Mouse (Mus musculus) thymus, postnatal 14 days (tissue): ENCODE results near the gene Ttyh3.
"Not testable (repeated sequence)": the region's sequence is repeated elsewhere in the genome, so short reads cannot be mapped to it uniquely, and the experiment has no call there.

ENCODE experiments used
- DNase-seq: peaks from one replicate; pipeline ENCODE4 v3.0.0; 2021

Gene Ttyh3

DNA sequence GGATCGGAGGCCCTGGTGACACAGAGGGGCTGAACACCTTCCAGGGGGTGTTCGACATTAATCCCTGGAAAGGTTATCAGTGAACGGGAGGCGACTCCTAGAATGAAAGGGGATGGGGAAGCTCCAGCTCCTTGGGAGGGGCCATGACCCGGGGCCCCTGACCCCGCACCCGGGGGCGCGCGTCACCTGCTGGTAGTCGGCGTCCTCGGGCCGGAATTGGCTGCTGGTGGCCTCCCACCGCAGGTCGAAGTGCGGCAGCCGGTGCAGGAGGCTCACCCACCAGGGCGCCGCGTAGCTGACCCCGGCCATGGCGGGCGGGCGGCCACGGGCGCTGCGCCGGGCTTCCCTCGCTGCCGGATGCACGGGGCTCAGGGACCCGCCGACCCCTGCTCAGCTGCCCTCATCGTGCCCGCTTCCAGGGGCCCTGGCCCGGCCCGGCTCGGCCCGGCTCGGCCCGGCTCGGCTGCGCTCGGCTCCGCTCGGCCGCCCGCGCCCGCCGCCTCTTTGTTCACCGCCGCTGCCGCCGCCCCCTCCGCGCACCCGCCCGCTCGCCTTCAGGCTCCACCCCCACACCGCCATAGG lies at the start of gene Ttyh3:
Gene Ttyh3 (minus strand): TSS at position 513 of the 582 bp plus-strand sequence.
- peak; percentile 75 for DNase-seq

DNA sequence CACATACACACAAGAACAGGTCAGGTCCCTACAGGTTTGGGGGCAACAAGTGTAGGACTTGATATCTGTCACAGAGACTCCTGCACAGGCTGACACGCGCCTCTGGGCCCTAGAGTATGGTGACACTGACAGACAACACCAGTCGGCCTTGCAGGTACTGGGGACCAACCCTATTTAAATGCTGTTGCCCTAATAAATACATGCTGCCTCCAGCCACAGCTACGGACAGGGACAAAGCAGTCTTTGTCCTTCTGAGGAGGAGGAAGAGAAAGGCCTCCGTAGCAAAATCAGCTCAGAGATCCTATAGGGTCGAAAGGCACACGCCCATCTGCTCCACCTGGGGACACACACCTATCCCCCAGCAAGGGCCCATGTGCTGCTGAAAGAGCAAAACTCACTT lies 47.2 kb upstream of the Ttyh3 start:
- no peak for DNase-seq

DNA sequence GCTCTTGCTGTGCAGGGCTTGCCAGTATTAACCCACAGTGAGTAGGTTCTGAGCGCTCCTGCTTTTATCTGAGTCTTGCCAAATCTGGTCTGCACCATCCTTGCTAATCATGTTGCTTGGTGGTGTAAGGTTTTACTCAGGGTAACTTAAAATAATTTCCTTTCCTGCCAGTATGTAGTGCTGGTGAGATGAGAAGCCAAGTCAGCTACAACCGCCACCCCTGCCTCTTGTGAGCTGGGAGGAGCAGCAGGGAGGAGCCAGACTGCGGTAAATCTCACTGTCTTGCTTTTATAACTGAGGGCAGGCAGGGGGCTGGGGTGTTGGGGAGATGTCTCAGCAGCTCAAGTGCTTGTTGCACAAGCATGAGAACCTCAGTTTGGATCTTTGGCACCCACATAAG lies 39.6 kb upstream of the Ttyh3 start:
- no peak for DNase-seq

- DNase-seq = peak; percentile 43
Measured at GRCm38 (mm10) chr5:140684343-140685148, 35.7 kb upstream of the Ttyh3 start.

DNA sequence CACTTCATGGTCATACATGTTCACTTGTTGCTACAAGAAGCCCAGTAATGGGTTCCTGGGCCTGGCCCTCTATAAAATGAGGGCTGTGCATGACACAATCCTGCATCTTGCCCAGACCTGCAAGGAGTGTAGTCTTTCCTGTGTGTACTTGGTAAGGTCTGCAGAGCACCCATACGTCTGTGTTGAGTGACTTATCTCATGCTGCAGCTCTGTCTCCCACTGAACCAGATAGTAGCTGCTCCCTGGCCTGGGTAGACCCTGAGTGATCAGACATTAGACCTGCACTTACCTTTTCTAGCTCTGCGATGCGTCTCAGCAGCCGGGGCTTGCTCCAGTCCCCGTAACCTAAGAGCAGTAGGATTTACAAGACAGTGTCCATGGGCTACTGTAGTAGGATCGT lies 33.3 kb upstream of the Ttyh3 start:
- DNase-seq = no peak

- DNase-seq = no peak
Measured at GRCm38 (mm10) chr5:140680950-140681349, 32.1 kb upstream of the Ttyh3 start.

DNA sequence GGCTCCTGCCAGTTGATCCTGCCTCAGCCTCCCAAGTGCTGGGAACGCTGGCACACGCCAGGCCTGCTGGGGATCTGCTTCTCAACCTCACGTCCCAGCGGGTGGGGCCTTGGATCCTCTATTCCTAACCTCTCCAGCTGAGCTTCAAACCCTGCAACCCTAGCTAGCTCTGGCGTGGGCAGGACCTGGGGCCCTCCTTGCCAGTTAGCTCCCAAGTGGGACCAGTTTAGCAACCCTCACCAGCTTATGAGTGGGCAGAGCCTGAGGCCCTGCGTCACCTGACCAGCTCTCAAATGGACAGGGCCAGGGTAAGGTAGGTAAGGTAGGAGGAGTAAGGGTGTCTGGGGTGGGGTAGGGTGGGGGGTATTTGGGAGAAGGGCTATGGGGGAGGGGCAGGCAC lies 31.2 kb upstream of the Ttyh3 start:
- no peak for DNase-seq

GRCm38 (mm10) chr5:140677137-140677536 lies 28.3 kb upstream of the Ttyh3 start:
- DNase-seq = no peak

DNA sequence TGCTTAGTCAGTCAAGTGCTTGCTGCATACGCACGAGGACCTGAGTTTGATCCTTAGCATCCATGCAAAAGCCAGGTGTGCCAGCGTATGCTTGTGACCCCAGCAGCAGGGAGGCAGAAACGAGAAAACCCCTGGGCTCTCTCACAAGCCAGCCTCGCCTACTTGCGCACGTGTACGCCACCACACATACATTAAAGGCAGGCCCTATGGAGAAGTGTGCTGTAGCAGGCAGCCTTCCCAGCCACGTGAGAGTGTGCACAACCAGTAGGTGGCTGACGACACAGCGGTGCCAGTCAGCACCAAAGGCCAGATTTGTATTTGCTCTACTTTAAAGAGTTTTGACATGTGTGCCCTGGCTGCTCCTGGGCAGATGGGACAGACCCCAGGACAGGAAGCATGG lies 26.8 kb upstream of the Ttyh3 start:
- no peak for DNase-seq

- no peak for DNase-seq
Measured at GRCm38 (mm10) chr5:140675079-140675478, 26.2 kb upstream of the Ttyh3 start.

DNA sequence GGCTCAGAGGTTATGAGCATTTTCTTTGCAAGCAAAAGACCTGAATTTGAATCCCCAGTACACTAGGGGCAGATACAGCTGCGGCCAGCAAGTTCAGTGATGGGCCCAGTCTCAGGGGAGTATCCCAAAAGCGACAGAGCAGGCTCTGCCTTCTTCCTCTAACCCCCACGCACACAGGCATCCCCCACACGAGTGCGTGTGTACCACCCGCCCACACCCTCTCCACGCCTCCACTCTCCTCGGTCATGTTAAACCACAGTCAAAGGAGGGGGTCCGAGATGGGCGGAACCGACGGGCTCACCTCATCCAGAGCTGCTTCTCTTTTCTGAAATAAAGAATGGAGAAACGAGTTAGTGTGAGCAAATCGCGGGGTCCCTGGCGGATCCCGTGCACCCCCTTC lies 25.2 kb upstream of the Ttyh3 start:
- no peak for DNase-seq

- DNase-seq = not testable (repeated sequence)
Measured at GRCm38 (mm10) chr5:140672603-140673002, 23.8 kb upstream of the Ttyh3 start.

DNA sequence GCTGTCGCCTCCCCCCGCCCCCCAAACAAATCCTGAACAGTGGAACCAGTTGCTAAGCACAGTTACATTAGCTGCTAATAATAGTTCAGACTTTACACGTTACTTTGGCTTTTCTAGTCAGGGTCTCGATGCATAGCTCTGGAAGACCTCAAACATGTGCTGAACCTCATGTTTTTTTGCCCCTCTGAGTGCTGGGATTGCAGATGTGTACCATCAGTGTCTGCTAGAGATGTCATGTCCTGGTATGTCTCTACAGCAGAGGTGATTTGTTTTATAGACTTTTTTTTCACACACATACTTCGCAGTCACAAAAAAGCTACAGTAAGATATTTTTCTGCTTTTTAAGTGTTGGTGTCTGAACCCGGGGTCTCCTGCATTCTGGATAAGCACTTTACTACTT lies 23.3 kb upstream of the Ttyh3 start:
- no peak for DNase-seq

- DNase-seq = peak; percentile 78
Measured at GRCm38 (mm10) chr5:140663621-140664180, 14.9 kb upstream of the Ttyh3 start.

GRCm38 (mm10) chr5:140662741-140663592 lies 14.1 kb upstream of the Ttyh3 start:
- no peak for DNase-seq

DNA sequence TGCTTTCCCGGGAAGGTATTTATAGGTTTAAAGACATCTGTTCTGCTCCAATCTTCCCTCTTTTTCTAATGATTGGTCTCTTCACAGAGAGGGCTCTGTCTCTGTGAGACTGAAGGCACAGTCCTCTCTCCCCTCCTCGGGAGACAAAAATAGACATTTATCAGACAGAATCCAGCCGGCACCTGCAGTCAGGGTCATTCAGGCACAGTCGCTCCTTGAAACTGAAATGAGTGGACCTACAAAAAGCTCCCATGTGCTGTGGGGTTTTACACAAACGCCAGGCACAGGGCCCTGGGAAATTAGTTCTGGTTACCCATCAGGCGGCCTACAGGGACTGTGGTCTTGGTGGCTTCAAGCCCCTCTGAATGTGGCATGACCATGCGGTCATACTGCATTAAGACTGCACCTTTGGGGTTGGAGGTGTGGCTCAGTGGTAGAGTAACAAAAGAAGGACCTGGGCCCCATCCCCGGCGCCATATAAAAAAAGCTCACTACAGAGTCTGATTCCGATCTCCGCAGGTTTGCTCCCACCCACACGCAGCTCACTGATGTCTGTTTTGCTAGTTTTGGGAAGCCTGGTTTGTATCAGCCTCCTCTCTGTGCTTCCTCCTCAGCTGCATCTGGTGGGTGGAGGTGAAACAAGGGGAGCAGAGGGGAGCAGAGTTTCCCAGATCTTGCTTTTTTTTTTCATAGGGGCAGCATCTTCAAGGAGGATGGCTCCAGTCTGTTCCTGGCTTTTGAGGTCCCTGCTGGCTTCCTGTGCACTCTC lies 13.2 kb upstream of the Ttyh3 start:
- DNase-seq = no peak

GRCm38 (mm10) chr5:140661427-140661826 lies 12.6 kb upstream of the Ttyh3 start:
- DNase-seq = no peak

DNA sequence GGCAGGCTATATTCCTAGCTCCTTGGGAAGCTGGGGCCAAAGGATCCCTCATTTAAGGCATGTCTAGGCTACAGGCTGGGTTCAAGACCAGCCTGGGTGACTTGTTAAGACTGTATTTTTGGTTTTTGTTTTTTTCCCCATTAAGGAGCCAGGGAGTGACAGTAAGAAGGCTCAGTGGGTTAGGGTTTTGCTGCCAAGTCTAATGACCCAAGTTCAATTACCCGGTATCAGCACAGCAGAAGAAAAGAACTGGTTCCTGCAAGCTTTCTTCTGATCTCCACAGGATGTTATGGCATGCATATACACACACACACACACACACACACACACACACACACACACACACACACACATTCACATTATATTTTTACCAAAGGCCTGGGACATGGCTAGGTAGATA lies 11.6 kb upstream of the Ttyh3 start:
- DNase-seq = no peak

DNA sequence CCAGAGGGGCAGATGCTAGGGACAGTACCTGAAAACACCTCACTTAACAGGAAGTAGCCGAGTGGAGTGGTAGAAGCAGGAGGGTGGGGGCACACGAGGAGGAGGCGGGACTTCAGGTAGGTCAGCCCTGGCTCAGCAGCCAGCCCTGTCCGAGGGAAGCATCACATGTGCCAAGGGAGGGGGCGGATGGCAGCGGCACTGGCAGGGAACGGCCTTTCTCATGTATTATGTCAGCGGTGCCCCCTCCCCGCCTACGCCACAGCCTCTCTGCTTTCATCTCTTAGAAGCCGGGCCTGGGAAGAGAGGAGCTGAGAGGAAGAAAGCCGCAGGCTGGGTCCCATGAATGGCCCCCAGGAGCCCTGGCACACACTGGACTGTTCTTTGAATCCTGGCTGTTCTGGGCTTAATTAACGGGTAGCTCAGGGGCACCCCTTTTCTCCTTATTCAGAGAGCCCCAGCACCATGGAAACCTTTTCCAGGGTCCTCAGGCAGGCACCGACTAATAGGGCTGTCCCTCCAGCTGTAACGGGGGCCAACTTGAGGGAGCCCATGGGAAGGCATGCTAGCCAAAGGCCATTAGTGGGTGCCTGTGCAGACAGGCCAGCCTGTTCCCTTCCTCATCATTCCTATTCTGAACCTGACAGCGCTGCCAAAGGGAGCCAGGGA lies 10.9 kb upstream of the Ttyh3 start:
- DNase-seq = no peak

DNA sequence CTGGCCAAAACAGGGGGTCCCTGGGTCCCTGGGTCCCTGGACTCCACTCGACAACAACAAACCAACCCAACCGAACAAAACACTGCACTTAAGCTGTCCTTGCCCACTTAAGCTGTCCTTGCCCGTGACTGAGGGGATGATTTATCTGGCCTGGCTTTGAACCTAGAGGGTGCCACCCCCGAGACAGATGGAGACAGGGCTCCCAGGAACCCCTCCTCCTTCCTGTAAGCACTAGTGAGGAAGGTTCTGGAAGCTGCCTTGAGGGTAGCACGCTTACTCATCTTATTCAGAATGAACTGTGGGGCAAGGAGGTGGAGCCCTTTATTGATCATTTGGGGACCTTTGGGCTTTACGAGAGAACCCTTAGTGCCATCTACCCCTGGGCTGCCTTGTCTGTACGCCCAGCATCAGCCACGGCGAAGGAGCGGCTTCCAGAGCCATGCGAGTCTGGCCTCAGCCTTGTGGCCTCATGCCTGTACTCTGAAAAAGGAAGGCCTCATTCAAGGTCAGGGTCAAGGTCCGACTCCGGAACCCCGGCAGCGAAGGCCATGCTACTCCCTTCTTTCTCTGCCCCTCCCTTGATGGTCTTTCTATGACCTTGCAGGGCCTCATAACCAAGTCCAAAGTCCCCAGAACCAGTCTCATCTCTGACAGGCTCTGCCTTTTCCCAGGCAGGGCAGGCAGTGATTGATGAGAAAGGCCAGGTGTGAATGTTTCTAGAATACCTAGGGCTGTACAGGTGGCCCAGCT lies 5.4 kb upstream of the Ttyh3 start:
- DNase-seq = no peak

GRCm38 (mm10) chr5:140652587-140652986 lies 3.8 kb upstream of the Ttyh3 start:
- DNase-seq = no peak
